Mouse (Mus musculus): ENCODE results near the gene Cox11.

Gene Cox11

GRCm38 (mm10) chr11:90665161-90665560, 27.2 kb downstream of the Cox11 start:
- DNase-seq, result peak; percentile 22

DNA sequence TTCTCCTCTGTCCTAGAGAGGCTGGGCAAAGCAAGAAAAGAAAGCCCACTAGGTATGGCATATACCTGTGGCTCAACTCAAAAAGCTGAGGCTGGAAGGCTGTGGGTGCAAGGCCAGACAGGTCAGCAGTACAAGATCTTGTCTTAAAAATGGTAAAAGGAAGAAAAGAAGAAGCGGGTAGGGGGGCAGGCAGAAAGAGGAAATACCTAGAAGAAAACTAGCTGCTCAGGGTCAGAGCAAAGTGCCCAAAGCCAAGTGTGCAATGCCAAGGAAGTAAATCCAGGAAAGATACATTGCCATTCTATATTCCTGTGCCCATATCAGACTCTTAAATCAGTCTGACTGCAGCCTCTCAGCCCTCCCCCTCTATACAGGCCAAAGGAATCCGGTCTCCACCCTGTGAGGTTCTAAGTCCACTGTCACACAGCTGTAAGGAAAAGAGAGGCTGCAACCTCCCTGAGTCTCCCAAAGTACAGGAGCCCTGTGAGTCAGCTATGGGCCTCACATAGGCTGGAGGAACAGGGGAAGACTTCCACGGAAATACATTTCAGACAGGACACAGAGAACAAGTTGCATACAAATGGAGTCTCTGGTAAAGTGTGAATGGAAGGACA, 28.3 kb downstream of the Cox11 start:
- no peak for DNase-seq

DNA sequence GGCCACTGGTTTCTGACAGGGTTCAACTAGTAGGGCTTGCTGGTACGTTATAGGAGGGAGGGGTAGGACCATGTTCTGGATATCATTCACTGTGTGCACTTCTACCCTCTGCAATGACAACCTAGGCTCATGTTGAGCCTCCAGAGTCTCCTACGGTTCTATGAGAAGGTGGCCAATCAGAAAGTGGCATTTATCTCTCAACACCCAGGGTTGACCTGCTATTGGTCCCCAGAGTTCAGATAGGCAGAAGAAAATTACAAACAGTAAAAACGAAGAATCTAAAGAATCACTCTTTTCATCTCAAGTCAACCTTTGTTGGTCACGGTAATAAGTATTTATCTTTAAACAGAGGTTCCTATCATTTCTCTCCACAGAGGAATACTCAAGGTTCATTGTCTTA, 28.9 kb downstream of the Cox11 start:
- DNase-seq, result no peak

DNA sequence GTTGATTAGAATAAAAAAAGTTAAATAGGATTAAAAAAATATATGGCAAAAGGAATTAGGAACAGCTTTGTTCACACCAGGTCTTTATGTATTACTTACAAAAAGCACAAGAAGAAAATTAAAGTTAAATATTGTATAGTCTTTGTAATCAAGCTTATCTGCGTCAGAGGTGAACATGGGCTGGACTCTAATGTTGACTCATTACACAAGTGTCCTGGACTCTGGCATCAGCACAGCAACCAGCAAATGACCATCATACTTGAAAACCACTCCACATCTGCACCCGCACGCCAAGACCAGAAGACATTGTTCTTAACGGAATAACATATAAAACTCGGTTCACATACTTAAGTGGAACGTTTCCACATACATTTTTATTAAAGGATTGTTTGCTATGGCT, 29.4 kb downstream of the Cox11 start:
- DNase-seq, result no peak

GRCm38 (mm10) chr11:90675479-90676110, 37.6 kb downstream of the Cox11 start:
- DNase-seq, result no peak

GRCm38 (mm10) chr11:90677027-90677426, 39.1 kb downstream of the Cox11 start:
- no peak for DNase-seq

DNA sequence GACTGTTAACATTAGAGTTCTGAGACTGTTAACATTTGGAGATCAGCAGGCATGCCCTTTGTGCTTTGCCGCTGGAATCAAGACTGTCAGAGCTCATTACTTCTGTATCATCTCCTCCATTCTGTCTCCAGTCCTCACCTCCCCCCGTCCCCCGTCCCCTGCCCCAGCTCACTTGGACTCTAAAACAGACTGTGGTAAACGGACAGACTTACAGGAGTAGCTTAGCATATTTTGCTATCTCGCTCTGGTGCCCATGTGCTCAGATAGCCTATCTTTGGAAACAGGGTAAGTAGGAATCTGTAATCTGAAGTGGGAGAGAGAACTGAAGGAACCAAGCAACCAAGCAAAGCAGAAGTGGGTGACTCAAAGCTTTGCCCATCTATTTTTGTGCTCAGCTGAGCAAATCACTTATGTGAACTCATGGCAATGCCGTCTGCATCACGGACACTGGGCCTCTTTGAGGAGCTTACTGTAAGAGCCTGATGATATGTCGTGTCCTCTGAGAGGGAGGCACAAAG, 39.9 kb downstream of the Cox11 start:
- peak; percentile 52 for DNase-seq

DNA sequence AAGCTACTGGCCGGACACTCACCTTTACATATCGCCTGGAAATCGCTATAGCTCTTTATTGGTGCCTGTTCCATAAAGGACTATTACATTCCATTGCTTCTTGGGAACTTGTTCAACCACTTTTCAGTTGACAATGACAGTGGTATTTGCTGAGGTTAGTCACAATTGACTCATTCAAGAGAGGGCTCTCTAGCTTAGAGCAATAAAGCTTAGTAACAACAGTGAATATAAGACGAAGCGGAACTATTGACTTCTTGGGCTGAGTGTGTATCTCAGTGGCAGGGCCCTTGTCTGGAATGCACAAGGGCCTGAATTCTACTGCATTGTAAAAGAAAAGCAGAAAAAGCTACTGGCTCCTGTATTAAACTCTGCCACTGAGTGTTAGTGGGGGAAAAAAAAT, 40.6 kb downstream of the Cox11 start:
- DNase-seq, result no peak

GRCm38 (mm10) chr11:90681171-90681570, 43.2 kb downstream of the Cox11 start:
- no peak for DNase-seq

DNA sequence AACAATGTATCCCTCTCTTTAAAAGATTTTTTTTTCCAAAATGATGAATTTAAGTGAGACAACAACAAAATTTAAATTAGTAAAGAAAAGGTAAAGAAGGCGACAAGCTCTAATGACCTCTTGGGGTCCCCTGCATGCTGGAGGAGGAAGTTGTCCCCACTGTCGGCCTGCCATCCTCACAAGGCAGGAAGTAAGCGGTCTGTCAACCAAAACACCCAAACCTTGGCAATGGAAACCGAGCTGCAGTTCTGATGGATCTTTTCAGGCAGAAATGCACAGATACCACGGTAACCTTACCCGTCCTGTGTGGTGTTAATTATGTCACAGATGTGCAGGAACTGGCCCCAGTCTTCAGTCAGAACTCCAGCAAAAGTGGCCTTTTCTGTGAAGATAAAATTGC, 46.8 kb downstream of the Cox11 start:
- no peak for DNase-seq

DNA sequence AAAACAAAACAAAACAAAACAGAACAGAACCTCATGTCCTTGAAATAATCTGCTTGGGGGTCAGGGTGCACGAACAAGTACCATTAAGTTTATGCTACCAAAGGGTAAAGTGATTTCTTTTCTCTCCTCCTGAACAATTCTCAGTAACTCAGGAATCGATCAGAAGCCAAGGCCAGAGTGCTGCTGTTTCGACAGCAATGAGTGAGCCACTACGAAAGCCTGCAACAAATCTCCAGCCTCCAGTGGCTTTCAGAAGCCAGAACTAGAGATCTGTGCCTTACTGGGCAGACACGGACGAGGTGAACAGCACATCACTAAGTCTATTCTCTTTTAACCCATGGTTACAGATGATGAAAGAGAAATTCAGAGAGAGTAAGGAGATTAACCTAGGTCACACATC, 47.2 kb downstream of the Cox11 start:
- no peak for DNase-seq

DNA sequence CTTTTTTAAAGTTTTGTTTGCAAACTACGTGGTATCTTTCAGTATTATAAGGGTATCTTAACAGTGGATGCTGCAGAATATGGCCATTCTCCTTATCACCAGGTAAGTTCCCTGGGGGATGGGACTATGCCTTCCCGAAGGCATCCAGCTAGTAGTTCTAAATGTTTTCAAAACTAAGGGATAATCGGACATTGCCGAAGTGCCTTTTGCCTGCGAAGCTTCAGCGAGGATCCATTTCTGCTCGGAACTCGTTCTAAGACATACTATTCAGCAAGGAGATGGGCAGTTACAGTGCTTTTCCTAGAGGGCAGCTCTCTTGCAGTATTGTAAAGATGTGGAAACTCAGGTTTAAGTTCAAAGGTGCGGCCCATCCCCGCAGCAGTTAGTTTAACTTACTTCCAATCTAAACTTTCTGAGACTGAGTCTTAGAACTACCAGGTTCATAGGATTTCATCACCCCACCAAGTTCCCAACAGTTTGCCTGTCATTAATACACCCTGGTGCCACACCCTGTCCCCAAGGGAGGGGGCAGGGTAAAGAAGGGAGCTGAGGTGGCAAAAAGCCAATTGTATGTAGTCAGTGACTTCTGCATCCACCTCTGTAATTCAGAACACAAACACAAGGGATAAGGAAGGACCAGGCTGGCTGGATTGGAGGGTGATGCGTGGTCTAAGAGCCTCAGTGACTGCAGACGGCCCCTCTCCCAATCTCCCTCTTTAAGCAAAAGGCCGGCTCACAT, 48.5 kb downstream of the Cox11 start:
- no peak for DNase-seq

GRCm38 (mm10) chr11:90687040-90687439, 49.1 kb downstream of the Cox11 start:
- DNase-seq, result no peak

DNA sequence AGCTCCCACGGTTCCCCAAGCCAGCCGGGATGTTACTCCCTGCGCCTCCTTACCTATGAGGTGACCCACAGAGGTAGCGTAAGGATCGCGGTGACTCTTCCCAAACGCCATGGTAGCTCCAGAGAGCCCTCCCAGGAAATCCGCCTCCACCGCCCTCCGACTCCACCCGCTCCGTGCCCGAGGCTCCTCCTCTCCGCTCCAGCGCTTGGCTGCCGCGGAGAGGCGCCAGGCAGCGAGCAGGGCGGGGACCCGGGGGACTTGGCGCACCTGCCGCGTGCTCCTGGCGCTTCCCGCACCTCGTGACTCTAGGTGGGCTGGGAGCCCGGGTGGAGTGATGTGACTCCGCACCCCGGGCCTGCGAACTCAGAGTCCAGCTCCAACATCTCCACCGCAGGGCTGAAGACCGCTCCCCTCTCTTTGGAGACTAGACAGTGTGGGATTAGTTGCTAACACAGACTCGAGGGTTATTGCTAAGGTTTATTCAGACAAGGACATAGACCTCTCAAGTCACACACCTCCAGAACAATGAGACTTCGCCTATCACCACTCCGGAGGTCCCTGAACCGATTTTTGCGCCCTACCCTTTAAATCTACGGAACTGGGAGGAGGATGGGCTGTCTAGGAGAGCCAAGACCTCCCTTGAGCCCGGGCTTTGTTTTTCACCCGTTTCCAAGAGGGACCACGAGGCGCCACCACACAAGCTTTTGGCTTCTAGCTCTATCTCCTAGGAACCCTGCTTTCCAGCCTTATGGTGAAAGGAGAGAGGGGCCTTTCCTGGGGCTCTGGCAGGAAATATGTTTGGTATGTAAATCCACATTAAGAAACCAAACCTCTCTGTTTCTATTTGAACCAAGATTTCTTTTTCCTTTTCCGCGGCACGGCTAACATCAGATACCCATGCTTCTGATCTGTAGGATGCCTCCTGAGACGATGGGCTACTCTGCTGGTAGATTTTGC, 49.8 kb downstream of the Cox11 start, which contains the start of gene Tom1l1:
TSS of gene Tom1l1 (minus strand) at position 907 of the 957 bp plus-strand sequence.
- DNase-seq, result peak; percentile 89

GRCm38 (mm10) chr11:90690361-90690760, 52.4 kb downstream of the Cox11 start:
- no peak for DNase-seq

- DNase-seq, result no peak
Observed at GRCm38 (mm10) chr11:90694206-90694605, 56.2 kb downstream of the Cox11 start.
